Mouse (Mus musculus): Measurements from ENCODE around the gene Cacna1f.

The Cacna1f gene

GRCm38 (mm10) chrX:7606783-7607182, at the start of gene Cacna1f:
Gene Cacna1f (plus strand): TSS chrX:7607083.
- no peak for DNase-seq (ENCODE audit: extremely low spot score)

GRCm38 (mm10) chrX:7563076-7563475, 43.8 kb upstream of the Cacna1f start:
- DNase-seq (ENCODE audit: extremely low spot score), result no peak

- DNase-seq (ENCODE audit: extremely low spot score), result no peak
Measured at GRCm38 (mm10) chrX:7566352-7566751, 40.5 kb upstream of the Cacna1f start.

GRCm38 (mm10) chrX:7567491-7567890, 39.4 kb upstream of the Cacna1f start:
- DNase-seq (ENCODE audit: extremely low spot score), result no peak

- no peak for DNase-seq (ENCODE audit: extremely low spot score)
Measured at GRCm38 (mm10) chrX:7570481-7571175, 36.3 kb upstream of the Cacna1f start.

GRCm38 (mm10) chrX:7571565-7572136, 35.2 kb upstream of the Cacna1f start:
- no peak for DNase-seq (ENCODE audit: extremely low spot score)

GRCm38 (mm10) chrX:7572466-7572865, 34.4 kb upstream of the Cacna1f start:
- DNase-seq (ENCODE audit: extremely low spot score), result no peak

- peak; percentile 10 for DNase-seq (ENCODE audit: extremely low spot score)
Measured at GRCm38 (mm10) chrX:7573176-7574086, 33.5 kb upstream of the Cacna1f start, which contains the start of gene Foxp3. Gene Foxp3 (plus strand): TSS chrX:7573644.

- DNase-seq (ENCODE audit: extremely low spot score), result peak; percentile 89
Measured at GRCm38 (mm10) chrX:7574087-7574884, 32.6 kb upstream of the Cacna1f start, which contains the start of gene Ppp1r3f. Gene Ppp1r3f (minus strand): TSS chrX:7574283.

- DNase-seq (ENCODE audit: extremely low spot score), result no peak
Measured at GRCm38 (mm10) chrX:7574885-7575231, 32.0 kb upstream of the Cacna1f start.

GRCm38 (mm10) chrX:7581151-7581550, 25.7 kb upstream of the Cacna1f start:
- no peak for DNase-seq (ENCODE audit: extremely low spot score)

- DNase-seq (ENCODE audit: extremely low spot score), result no peak
Measured at GRCm38 (mm10) chrX:7583881-7584280, 23.0 kb upstream of the Cacna1f start.

GRCm38 (mm10) chrX:7586356-7586755, 20.5 kb upstream of the Cacna1f start:
- no peak for DNase-seq (ENCODE audit: extremely low spot score)

GRCm38 (mm10) chrX:7595371-7595770, 11.5 kb upstream of the Cacna1f start:
- no peak for DNase-seq (ENCODE audit: extremely low spot score)

GRCm38 (mm10) chrX:7604004-7604403, 2.9 kb upstream of the Cacna1f start:
- DNase-seq (ENCODE audit: extremely low spot score), result no peak

GRCm38 (mm10) chrX:7604879-7605574, 1.9 kb upstream of the Cacna1f start, which contains the start of gene Ccdc22:
Gene Ccdc22 (minus strand): TSS chrX:7605517.
- DNase-seq (ENCODE audit: extremely low spot score), result peak; percentile 75

- DNase-seq (ENCODE audit: extremely low spot score), result no peak
Measured at GRCm38 (mm10) chrX:7605575-7605941, 1.3 kb upstream of the Cacna1f start.

GRCm38 (mm10) chrX:7610035-7610434, 3.2 kb downstream of the Cacna1f start:
- DNase-seq (ENCODE audit: extremely low spot score), result no peak

- peak; percentile 4 for DNase-seq (ENCODE audit: extremely low spot score)
Measured at GRCm38 (mm10) chrX:7610536-7611258, 3.8 kb downstream of the Cacna1f start.

- no peak for DNase-seq (ENCODE audit: extremely low spot score)
Measured at GRCm38 (mm10) chrX:7617889-7618551, 11.1 kb downstream of the Cacna1f start.

Data from embryo, embryonic 9.5 days (tissue).